Mouse (Mus musculus) bone marrow, adult 2 months (tissue): ENCODE results near the gene Etfdh.

ENCODE experiments used
- CTCF ChIP-seq: fragments of 200-500 bp; IDR thresholded peaks from 2 replicates; pipeline ENCODE4 v1.5.1; 2011; ENCODE audit warnings: low read length, control low read depth; ENCODE audit not compliant: control insufficient read depth, insufficient read depth
- POLR2A ChIP-seq: fragments of 200-500 bp; IDR thresholded peaks from 2 replicates; pipeline ENCODE4 v1.6.1; 2011; ENCODE audit warnings: low read depth, mild to moderate bottlenecking, control low read depth, low read length, borderline replicate concordance; ENCODE audit not compliant: control insufficient read depth

- TF ChIP-seq POLR2A (no peak), CTCF (no peak)
These were observed 65.8 kb downstream of the Etfdh start for GRCm38 (mm10) chr3:79563511-79563910.
